9 mouse cellular contexts compared by ENCODE assay signal in the genomic region with DNA sequence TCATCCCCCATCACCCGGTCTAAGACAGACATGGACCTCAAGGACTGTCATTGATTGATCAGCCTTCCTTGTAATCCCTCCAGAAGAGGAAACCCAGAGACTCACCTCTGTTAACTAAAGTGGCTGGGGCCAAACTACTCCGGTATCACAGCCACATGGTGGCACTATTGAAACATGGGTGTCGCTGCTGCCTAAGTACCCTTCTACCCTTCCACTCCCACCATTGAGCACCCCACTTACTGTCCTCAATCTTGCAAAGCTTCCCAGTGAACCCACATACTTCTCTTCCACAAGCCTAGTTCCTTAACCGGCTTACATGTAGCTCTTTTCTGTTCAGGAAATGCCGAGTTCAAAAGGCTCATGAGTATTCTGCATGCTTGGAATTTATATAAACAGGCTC. TPM values are rescaled to one million over a fixed set of nuclear protein-coding genes. Genes with fewer than 3 reads are reported as not detected.
DNase-seq lines count a peak whose midpoint lies in the region; ATAC-seq lines count a peak whose summit lies in the region.
"Had no signal": no experiment of that assay in that cellular context is flagged by ENCODE, and none has a peak within 500 bp of the region (broad histone marks: within the 10 kb centered on the region; RNA-seq: fewer than 3 reads in every experiment).

No protein-coding gene starts in this region.

- peak overlapping the region; percentile 35; the same call in 1 of the 2 replicates for H3K27ac ChIP-seq in limb, embryonic 12.5 days
- no peak overlapping the region for H3K27ac ChIP-seq in limb, embryonic 10.5 days
- peak overlapping the region; percentile 7; the same call in 1 of the 2 replicates for H3K27ac ChIP-seq in kidney, embryonic 16.5 days (ENCODE audit: low read length)
- H3K27ac ChIP-seq: heart, embryonic 15.5 days; lung, embryonic 15.5 days had no signal

- peaks cover 42% of the 10 kb centered on the region for H3K4me1 ChIP-seq in limb, embryonic 12.5 days (replicated peaks)
- H3K4me1 ChIP-seq in limb, embryonic 10.5 days: peaks cover 10% of the 10 kb centered on the region; the same call in 1 of the 2 replicates
- peaks cover 3% of the 10 kb centered on the region; the same call in 1 of the 2 replicates for H3K4me1 ChIP-seq in kidney, embryonic 16.5 days (ENCODE audit: insufficient read depth, low read length)
- H3K4me1 ChIP-seq: heart, embryonic 15.5 days; lung, embryonic 15.5 days had no signal

- no peak overlapping the region for H3K9ac ChIP-seq in limb, embryonic 12.5 days (replicated peaks)
- H3K9ac ChIP-seq in kidney, embryonic 16.5 days (replicated peaks; ENCODE audit: low read length): no peak overlapping the region
- H3K9ac ChIP-seq: heart, embryonic 15.5 days; lung, embryonic 15.5 days had no signal

- ATAC-seq in limb, embryonic 12.5 days (ENCODE audit: insufficient number of reproducible peaks, insufficient read depth, low FRiP score, low TSS enrichment, low read depth): no peak
- ATAC-seq in kidney, embryonic 16.5 days (ENCODE audit: low FRiP score, low TSS enrichment): 0 out of 2 replicates have a peak, but pooled peaks have one; percentile 39

- H3K4me3 ChIP-seq in limb, embryonic 12.5 days (replicated peaks): no peak overlapping the region
- no peak overlapping the region for H3K4me3 ChIP-seq in limb, embryonic 10.5 days
- H3K4me3 ChIP-seq in kidney, embryonic 16.5 days (ENCODE audit: low read length): no peak overlapping the region
- H3K4me3 ChIP-seq: heart, embryonic 15.5 days; lung, embryonic 15.5 days had no signal

- no peaks in the 10 kb centered on the region for H3K27me3 ChIP-seq in limb, embryonic 12.5 days
- H3K27me3 ChIP-seq in limb, embryonic 10.5 days (ENCODE audit: low read depth, poor library complexity, severe bottlenecking): no peaks in the 10 kb centered on the region
- H3K27me3 ChIP-seq in kidney, embryonic 16.5 days (ENCODE audit: insufficient read depth, low read length): no peaks in the 10 kb centered on the region
- H3K27me3 ChIP-seq: heart, embryonic 15.5 days; lung, embryonic 15.5 days had no signal

- no peaks in the 10 kb centered on the region for H3K9me3 ChIP-seq in limb, embryonic 12.5 days
- no peaks in the 10 kb centered on the region for H3K9me3 ChIP-seq in limb, embryonic 10.5 days (replicated peaks)
- H3K9me3 ChIP-seq in kidney, embryonic 16.5 days (ENCODE audit: low read length): no peaks in the 10 kb centered on the region
- H3K9me3 ChIP-seq: heart, embryonic 15.5 days; lung, embryonic 15.5 days had no signal

- 42% methylated on average over 5 of the region's 5 CpGs for WGBS in limb, embryonic 12.5 days
- 46% methylated on average over 5 of the region's 5 CpGs for WGBS in limb, embryonic 10.5 days
- 37% methylated on average over 5 of the region's 5 CpGs for WGBS in kidney, embryonic 16.5 days

- 0 out of 2 replicates have a peak overlapping the region, but pooled peaks have one; percentile 9 for H3K4me2 ChIP-seq in limb, embryonic 12.5 days
- no peak overlapping the region for H3K4me2 ChIP-seq in kidney, embryonic 16.5 days (replicated peaks; ENCODE audit: low read depth, low read length)
- H3K4me2 ChIP-seq: heart, embryonic 15.5 days; lung, embryonic 15.5 days had no signal

- no peak for DNase-seq in limb, embryonic 10.5 days (ENCODE audit: low spot score)
- DNase-seq in adrenal gland, postnatal 36 days: peak; percentile 6 to 44
- peak; percentile 60 for DNase-seq in thymus, postnatal 0 days (ENCODE audit: low spot score)
- no peak for DNase-seq in left cerebral cortex, adult 18-20 months (ENCODE audit: low spot score in 2 of 2)
- no peak for DNase-seq in layer of hippocampus, adult 11-12 months (ENCODE audit: low spot score)

- H3K36me3 ChIP-seq in limb, embryonic 12.5 days: no peaks in the 10 kb centered on the region
- H3K36me3 ChIP-seq in limb, embryonic 10.5 days: no peaks in the 10 kb centered on the region
- no peaks in the 10 kb centered on the region for H3K36me3 ChIP-seq in kidney, embryonic 16.5 days (ENCODE audit: insufficient read depth, low read length)
- H3K36me3 ChIP-seq: heart, embryonic 15.5 days; lung, embryonic 15.5 days had no signal

RNA-seq across cellular contexts. Expression of a gene that starts 22.8 kb away (rescaled TPM):
- 95.7 and 102 TPM in 2 replicates for polyA plus RNA-seq in limb, embryonic 12.5 days (2016; fragmentation: Nextera tagmentation; extraction: Ambion mirVana)
- polyA plus RNA-seq in limb, embryonic 10.5 days (2016; fragmentation: Nextera tagmentation; extraction: Ambion mirVana): 64.2 and 68.7 TPM in 2 replicates
- total RNA-seq in adrenal gland, postnatal 36 days (2021): 100 to 1,000 TPM; 159 to 203 TPM
- 164 and 171 TPM in 2 replicates for polyA plus RNA-seq in kidney, embryonic 16.5 days (2015; fragmentation: Nextera tagmentation; extraction: Ambion mirVana)
- polyA plus RNA-seq in thymus, postnatal 0 days (2015; fragmentation: Nextera tagmentation; extraction: Ambion mirVana): 194 and 211 TPM in 2 replicates
- 10 to 100 TPM; 47.0 to 48.1 TPM for total RNA-seq in left cerebral cortex, adult 18-20 months (2021)

RNA-seq across cellular contexts. Expression of a gene that starts 50.5 kb away (rescaled TPM):
- polyA plus RNA-seq in limb, embryonic 12.5 days (2016; fragmentation: Nextera tagmentation; extraction: Ambion mirVana): 157 and 168 TPM in 2 replicates
- 105 and 122 TPM in 2 replicates for polyA plus RNA-seq in limb, embryonic 10.5 days (2016; fragmentation: Nextera tagmentation; extraction: Ambion mirVana)
- 100 to 1,000 TPM; 186 to 191 TPM for total RNA-seq in adrenal gland, postnatal 36 days (2021)
- 134 and 135 TPM in 2 replicates for polyA plus RNA-seq in kidney, embryonic 16.5 days (2015; fragmentation: Nextera tagmentation; extraction: Ambion mirVana)
- 238 and 245 TPM in 2 replicates for polyA plus RNA-seq in thymus, postnatal 0 days (2015; fragmentation: Nextera tagmentation; extraction: Ambion mirVana)
- 100 to 1,000 TPM; 138 to 149 TPM for total RNA-seq in left cerebral cortex, adult 18-20 months (2021)

Comparison
In these comparisons a context has a peak if more than half of its experiments do, and no peak if none do; other contexts are left out.
1. DNase-seq: peak in adrenal gland, postnatal 36 days (2 of 2) and thymus, postnatal 0 days (single experiment); none in limb, embryonic 10.5 days (single experiment), left cerebral cortex, adult 18-20 months (0 of 2) and layer of hippocampus, adult 11-12 months (single experiment).